Mouse (Mus musculus): ENCODE data around the gene March1. TPM values are rescaled to one million over a fixed set of nuclear protein-coding genes. Genes with fewer than 3 reads are reported as not detected.

March1 gene
- polyA plus RNA-seq, 1 experiment from 2014 or later, result 2.6 TPM

- no peak for DNase-seq (ENCODE audit: low spot score)
- Histone ChIP-seq H3K4me3 (ENCODE audit: low read depth, low read length) (no peak overlapping the region), H3K9me3 (ENCODE audit: control insufficient read depth, low read length) (no peaks in the 10 kb centered on the region), H3K36me3 (ENCODE audit: control insufficient read depth, insufficient read depth, low read length) (no peaks in the 10 kb centered on the region), H3K27ac (ENCODE audit: low read depth, low read length) (no peak overlapping the region), H3K4me1 (ENCODE audit: control insufficient read depth, insufficient read depth, low read length) (no peaks in the 10 kb centered on the region), H3K9ac (ENCODE audit: low read length) (no peak overlapping the region), H3K4me2 (ENCODE audit: low read depth) (no peak overlapping the region), H3K27me3 (ENCODE audit: control insufficient read depth, insufficient read depth, low read length) (no peaks in the 10 kb centered on the region)
- ATAC-seq (ENCODE audit: insufficient read depth, low FRiP score, low TSS enrichment), result no peak
- 87% methylated on average over 2 of the region's 2 CpGs for WGBS
These were observed 652.4 kb downstream of the March1 start for GRCm38 (mm10) chr8:66270116-66270515.

- no peaks in the 10 kb centered on the region for H3K27me3 ChIP-seq (ENCODE audit: control insufficient read depth, insufficient read depth, low read length)
- 89% methylated on average over 7 of the region's 7 CpGs for WGBS
- no peaks in the 10 kb centered on the region for H3K36me3 ChIP-seq (ENCODE audit: control insufficient read depth, insufficient read depth, low read length)
- no peaks in the 10 kb centered on the region for H3K4me1 ChIP-seq (ENCODE audit: control insufficient read depth, insufficient read depth, low read length)
- H3K4me3 ChIP-seq (ENCODE audit: low read depth, low read length), result no peak overlapping the region
- H3K9ac ChIP-seq (ENCODE audit: low read length), result no peak overlapping the region
- no peaks in the 10 kb centered on the region for H3K9me3 ChIP-seq (ENCODE audit: control insufficient read depth, low read length)
- H3K27ac ChIP-seq (ENCODE audit: low read depth, low read length), result no peak overlapping the region
- H3K4me2 ChIP-seq (ENCODE audit: low read depth), result no peak overlapping the region
- DNase-seq (ENCODE audit: low spot score) (no peak), ATAC-seq (ENCODE audit: insufficient read depth, low FRiP score, low TSS enrichment) (no peak)
These were observed 700.1 kb downstream of the March1 start for GRCm38 (mm10) chr8:66317824-66318223.

- H3K9me3 ChIP-seq (ENCODE audit: control insufficient read depth, low read length), result no peaks in the 10 kb centered on the region
- H3K9ac ChIP-seq (ENCODE audit: low read length), result no peak overlapping the region
- 51% methylated on average over 4 of the region's 4 CpGs for WGBS
- DNase-seq (ENCODE audit: low spot score) (no peak), ATAC-seq (ENCODE audit: insufficient read depth, low FRiP score, low TSS enrichment) (no peak)
- no peaks in the 10 kb centered on the region for H3K27me3 ChIP-seq (ENCODE audit: control insufficient read depth, insufficient read depth, low read length)
- H3K4me1 ChIP-seq (ENCODE audit: control insufficient read depth, insufficient read depth, low read length), result no peaks in the 10 kb centered on the region
- no peaks in the 10 kb centered on the region for H3K36me3 ChIP-seq (ENCODE audit: control insufficient read depth, insufficient read depth, low read length)
- no peak overlapping the region for H3K27ac ChIP-seq (ENCODE audit: low read depth, low read length)
- H3K4me3 ChIP-seq (ENCODE audit: low read depth, low read length), result no peak overlapping the region
- no peak overlapping the region for H3K4me2 ChIP-seq (ENCODE audit: low read depth)
These were observed 705.5 kb downstream of the March1 start for GRCm38 (mm10) chr8:66323045-66323807.

- no peak for ATAC-seq (ENCODE audit: insufficient read depth, low FRiP score, low TSS enrichment)
- no peaks in the 10 kb centered on the region for H3K36me3 ChIP-seq (ENCODE audit: control insufficient read depth, insufficient read depth, low read length)
- H3K9me3 ChIP-seq (ENCODE audit: control insufficient read depth, low read length), result no peaks in the 10 kb centered on the region
- no peak overlapping the region for H3K9ac ChIP-seq (ENCODE audit: low read length)
- no peak overlapping the region for H3K4me3 ChIP-seq (ENCODE audit: low read depth, low read length)
- H3K4me2 ChIP-seq (ENCODE audit: low read depth), result no peak overlapping the region
- no peak overlapping the region for H3K27ac ChIP-seq (ENCODE audit: low read depth, low read length)
- DNase-seq (ENCODE audit: low spot score), result no peak
- H3K27me3 ChIP-seq (ENCODE audit: control insufficient read depth, insufficient read depth, low read length), result no peaks in the 10 kb centered on the region
- no peaks in the 10 kb centered on the region for H3K4me1 ChIP-seq (ENCODE audit: control insufficient read depth, insufficient read depth, low read length)
These were observed 708.7 kb downstream of the March1 start for GRCm38 (mm10) chr8:66326396-66326795.

DNA sequence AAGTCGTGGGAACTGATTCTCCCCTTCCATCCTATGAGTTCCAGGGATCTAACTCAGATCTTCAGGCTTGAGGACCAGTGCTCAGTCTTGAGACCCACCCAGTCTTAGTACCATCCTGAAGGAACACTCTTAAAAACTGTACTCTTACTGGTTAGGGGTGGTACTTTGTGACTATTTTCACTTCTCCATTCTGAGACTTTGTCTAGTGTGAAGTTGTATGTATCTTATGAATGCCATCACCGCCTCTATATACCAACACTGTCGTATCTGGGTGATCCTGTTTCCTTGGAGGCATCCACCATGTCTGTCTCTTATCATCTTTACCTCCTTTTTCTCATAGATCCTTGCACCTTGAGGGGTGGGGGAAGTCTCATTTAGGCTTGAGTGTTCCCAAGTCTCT, 714.5 kb downstream of the March1 start:
- H3K9me3 ChIP-seq (ENCODE audit: control insufficient read depth, low read length), result no peaks in the 10 kb centered on the region
- H3K4me2 ChIP-seq (ENCODE audit: low read depth), result no peak overlapping the region
- no peaks in the 10 kb centered on the region for H3K4me1 ChIP-seq (ENCODE audit: control insufficient read depth, insufficient read depth, low read length)
- H3K27ac ChIP-seq (ENCODE audit: low read depth, low read length), result no peak overlapping the region
- H3K9ac ChIP-seq (ENCODE audit: low read length), result no peak overlapping the region
- H3K27me3 ChIP-seq (ENCODE audit: control insufficient read depth, insufficient read depth, low read length), result no peaks in the 10 kb centered on the region
- no peak overlapping the region for H3K4me3 ChIP-seq (ENCODE audit: low read depth, low read length)
- 89% methylated on average over 3 of the region's 3 CpGs for WGBS
- DNase-seq (ENCODE audit: low spot score) (no peak), ATAC-seq (ENCODE audit: insufficient read depth, low FRiP score, low TSS enrichment) (no peak)
- H3K36me3 ChIP-seq (ENCODE audit: control insufficient read depth, insufficient read depth, low read length), result no peaks in the 10 kb centered on the region

GRCm38 (mm10) chr8:66334265-66334664, 716.6 kb downstream of the March1 start:
- no peak overlapping the region for H3K9ac ChIP-seq (ENCODE audit: low read length)
- H3K4me3 ChIP-seq (ENCODE audit: low read depth, low read length), result no peak overlapping the region
- WGBS, result 80% methylated on average over 3 of the region's 3 CpGs
- H3K27ac ChIP-seq (ENCODE audit: low read depth, low read length), result no peak overlapping the region
- no peaks in the 10 kb centered on the region for H3K36me3 ChIP-seq (ENCODE audit: control insufficient read depth, insufficient read depth, low read length)
- H3K4me2 ChIP-seq (ENCODE audit: low read depth), result no peak overlapping the region
- ATAC-seq (ENCODE audit: insufficient read depth, low FRiP score, low TSS enrichment) (no peak), DNase-seq (ENCODE audit: low spot score) (no peak)
- H3K9me3 ChIP-seq (ENCODE audit: control insufficient read depth, low read length), result no peaks in the 10 kb centered on the region
- H3K27me3 ChIP-seq (ENCODE audit: control insufficient read depth, insufficient read depth, low read length), result no peaks in the 10 kb centered on the region
- no peaks in the 10 kb centered on the region for H3K4me1 ChIP-seq (ENCODE audit: control insufficient read depth, insufficient read depth, low read length)

GRCm38 (mm10) chr8:66339551-66339950, 721.9 kb downstream of the March1 start:
- H3K36me3 ChIP-seq (ENCODE audit: control insufficient read depth, insufficient read depth, low read length), result no peaks in the 10 kb centered on the region
- DNase-seq (ENCODE audit: low spot score) (no peak), ATAC-seq (ENCODE audit: insufficient read depth, low FRiP score, low TSS enrichment) (no peak)
- H3K27me3 ChIP-seq (ENCODE audit: control insufficient read depth, insufficient read depth, low read length), result no peaks in the 10 kb centered on the region
- no peaks in the 10 kb centered on the region for H3K4me1 ChIP-seq (ENCODE audit: control insufficient read depth, insufficient read depth, low read length)
- H3K9me3 ChIP-seq (ENCODE audit: control insufficient read depth, low read length), result no peaks in the 10 kb centered on the region
- no peak overlapping the region for H3K4me3 ChIP-seq (ENCODE audit: low read depth, low read length)
- 87% methylated on average over 3 of the region's 3 CpGs for WGBS
- H3K9ac ChIP-seq (ENCODE audit: low read length), result no peak overlapping the region
- H3K4me2 ChIP-seq (ENCODE audit: low read depth), result no peak overlapping the region
- no peak overlapping the region for H3K27ac ChIP-seq (ENCODE audit: low read depth, low read length)

DNA sequence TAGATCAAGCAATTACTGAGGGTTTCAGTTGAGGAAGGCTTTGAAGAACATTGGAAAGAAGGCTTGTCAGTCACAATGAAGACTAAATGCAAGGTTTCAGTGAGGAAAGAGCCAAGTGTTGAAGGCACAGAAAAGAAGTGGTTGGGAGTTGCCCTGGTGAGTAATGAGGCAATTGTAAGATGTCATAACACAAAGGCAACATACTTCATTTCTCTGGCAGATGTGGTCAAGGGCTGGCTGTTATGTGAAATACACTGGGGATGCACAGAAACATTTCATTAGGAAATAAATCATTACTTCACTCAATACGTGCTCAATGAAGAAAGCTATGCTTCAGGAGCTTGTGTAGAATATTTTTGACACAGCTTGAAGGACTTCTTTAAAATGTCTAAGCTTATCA, 725.2 kb downstream of the March1 start:
- WGBS, result 69% methylated on average over 1 of the region's 1 CpGs
- no peaks in the 10 kb centered on the region for H3K27me3 ChIP-seq (ENCODE audit: control insufficient read depth, insufficient read depth, low read length)
- no peaks in the 10 kb centered on the region for H3K36me3 ChIP-seq (ENCODE audit: control insufficient read depth, insufficient read depth, low read length)
- H3K4me1 ChIP-seq (ENCODE audit: control insufficient read depth, insufficient read depth, low read length), result no peaks in the 10 kb centered on the region
- H3K4me2 ChIP-seq (ENCODE audit: low read depth), result no peak overlapping the region
- no peak for DNase-seq (ENCODE audit: low spot score)
- no peaks in the 10 kb centered on the region for H3K9me3 ChIP-seq (ENCODE audit: control insufficient read depth, low read length)
- H3K9ac ChIP-seq (ENCODE audit: low read length), result no peak overlapping the region
- H3K27ac ChIP-seq (ENCODE audit: low read depth, low read length), result no peak overlapping the region
- no peak overlapping the region for H3K4me3 ChIP-seq (ENCODE audit: low read depth, low read length)
- ATAC-seq (ENCODE audit: insufficient read depth, low FRiP score, low TSS enrichment), result no peak

All from neural tube, embryonic 11.5 days (tissue).